Mouse (Mus musculus) stomach, adult 2 months (tissue): ENCODE results near the gene Dync1li2. TPM values are rescaled to one million over a fixed set of nuclear protein-coding genes. Genes with fewer than 3 reads are reported as not detected.

Source experiments
- polyA plus RNA-seq: library from polyadenylated mRNA; depleted of rRNA; stranded (reverse); fragments of >200 nt; gene quantifications from 2 replicates; pipeline ENCODE4 v1.2.3, GENCODE M21; 2012; rRNA removed

The Dync1li2 gene
- polyA plus RNA-seq = 3.2 and 4.5 TPM in 2 replicates

DNA sequence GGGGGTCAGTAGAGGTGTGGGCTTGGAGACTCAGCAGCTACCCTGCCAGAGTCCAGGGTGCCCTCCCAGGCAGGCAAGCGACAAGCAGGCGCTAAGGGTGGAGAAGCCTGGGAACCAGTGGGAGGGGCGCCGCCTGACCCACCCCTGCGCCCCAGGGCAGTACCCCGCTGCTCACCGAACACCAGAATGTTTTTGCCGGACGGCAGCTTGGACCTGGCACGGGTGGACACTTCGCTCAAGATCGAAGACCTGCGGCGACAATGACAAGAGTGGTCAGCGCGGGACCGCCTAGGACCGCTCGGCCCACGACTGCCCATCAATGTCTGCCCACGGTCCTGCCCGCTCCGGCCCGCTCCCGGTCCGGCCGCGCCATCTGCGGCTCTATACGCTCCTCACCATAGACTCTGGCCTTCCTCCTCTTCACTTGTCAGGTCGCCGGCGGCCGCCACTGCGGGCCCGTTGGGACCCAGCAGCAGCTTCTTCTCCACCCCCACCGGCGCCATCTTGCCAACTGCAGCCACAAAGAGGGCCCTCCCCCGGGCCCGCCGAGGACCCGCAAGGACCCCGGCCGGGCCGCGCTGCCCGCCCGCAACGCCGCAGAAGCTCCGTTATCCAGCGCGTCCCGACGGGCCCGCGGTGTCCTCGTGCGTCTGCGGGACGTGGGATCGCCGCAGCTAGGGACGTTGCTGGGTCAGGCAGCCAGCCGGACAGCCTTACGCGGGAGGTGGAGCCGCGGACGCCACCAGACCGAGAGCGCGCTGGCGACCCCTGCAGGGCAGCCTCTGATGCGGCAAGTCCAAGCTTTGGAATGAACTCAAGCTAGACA lies at the start of gene Dync1li2:
Dync1li2 (minus strand) TSS at position 749 of the 826 bp plus-strand sequence.

DNA sequence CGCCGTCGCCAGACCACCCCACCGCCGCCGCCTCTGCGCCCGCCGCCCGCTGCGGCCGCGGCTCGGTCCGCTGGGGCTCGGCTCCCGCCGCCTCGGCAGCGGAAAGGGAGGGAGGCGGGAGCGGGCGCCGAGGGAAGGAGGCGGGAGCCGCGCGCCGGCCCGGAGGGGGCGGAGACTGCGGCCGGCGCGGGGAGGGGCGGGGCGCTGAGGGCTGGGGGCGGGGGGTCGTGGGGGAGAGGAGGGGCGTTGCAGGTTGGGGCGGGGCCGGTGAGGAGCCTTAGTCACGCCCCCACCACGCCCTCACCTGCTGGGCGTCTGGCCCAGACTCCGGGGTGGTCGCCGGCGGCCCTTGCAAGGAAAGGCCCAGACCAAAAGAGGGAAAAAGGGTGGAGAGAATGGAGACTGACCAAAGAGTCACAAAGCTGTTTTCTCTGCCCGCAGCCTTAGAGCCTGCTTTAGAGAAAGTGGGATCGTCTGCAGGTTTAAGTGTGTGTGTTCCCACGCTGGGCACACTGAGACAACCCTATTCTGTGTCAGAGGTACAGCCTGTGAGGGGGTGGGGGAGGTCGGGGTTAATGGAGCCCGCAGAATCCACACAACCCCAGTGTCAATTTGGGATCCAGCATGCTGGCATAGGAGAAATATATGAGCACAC lies 47.0 kb downstream of the Dync1li2 start, which contains the start of gene Cmtm4:
Cmtm4 (minus strand) TSS at position 105 of the 655 bp plus-strand sequence.

Other genes with a start within 250 kb of the Dync1li2 start
- 6.5 and 7.2 TPM in 2 replicates for gene Tk2, start 194.5 kb downstream of the Dync1li2 start, polyA plus RNA-seq
- gene Cklf, start 192.2 kb downstream of the Dync1li2 start, polyA plus RNA-seq = 0.83 and 1.1 TPM in 2 replicates
- not detected in 2 replicates for gene Cmtm2a, start 149.9 kb downstream of the Dync1li2 start, polyA plus RNA-seq
- not detected in 2 replicates for gene Gm45711, start 133.0 kb downstream of the Dync1li2 start, polyA plus RNA-seq
- not detected in 2 replicates for gene Cmtm1, start 132.9 kb downstream of the Dync1li2 start, polyA plus RNA-seq
- gene Gm11020, start 121.5 kb downstream of the Dync1li2 start, polyA plus RNA-seq = not detected in 2 replicates
- not detected in 2 replicates for gene Cmtm2b, start 120.8 kb downstream of the Dync1li2 start, polyA plus RNA-seq
- gene Cmtm3, start 103.6 kb downstream of the Dync1li2 start, polyA plus RNA-seq = 31.8 and 34.4 TPM in 2 replicates
- gene Cmtm4, start 47.2 kb downstream of the Dync1li2 start, polyA plus RNA-seq = 14.2 and 14.5 TPM in 2 replicates
- 0.04 and 0.13 TPM in 2 replicates for gene Terb1, start 66.9 kb upstream of the Dync1li2 start, polyA plus RNA-seq
- 0.77 and 0.78 TPM in 2 replicates for gene Nae1, start 91.6 kb upstream of the Dync1li2 start, polyA plus RNA-seq
- 2.8 and 3.1 TPM in 2 replicates for gene Car7, start 91.6 kb upstream of the Dync1li2 start, polyA plus RNA-seq
- 1.0 and 1.1 TPM in 2 replicates for gene Pdp2, start 148.4 kb upstream of the Dync1li2 start, polyA plus RNA-seq
- gene Cdh16, start 181.3 kb upstream of the Dync1li2 start, polyA plus RNA-seq = 0.04 TPM in 1 of 2 replicates, not detected in the other
- 6.5 and 13.8 TPM in 2 replicates for gene Rrad, start 188.3 kb upstream of the Dync1li2 start, polyA plus RNA-seq
- gene Ciao2b, start 198.9 kb upstream of the Dync1li2 start, polyA plus RNA-seq = 27.4 and 32.5 TPM in 2 replicates